Mouse (Mus musculus) forebrain, postnatal 0 days (tissue): ENCODE results near the gene Slc17a7. TPM values are rescaled to one million over a fixed set of nuclear protein-coding genes. Genes with fewer than 3 reads are reported as not detected.

ENCODE experiments used
- ATAC-seq: fragments of 200-750 bp; cut with Nextera tagmentation; 2 replicates; pipeline ENCODE4 v1.8.0; 2017; ENCODE audit warnings: mild to moderate bottlenecking, moderate library complexity
- DNase-seq: peaks from one replicate; pipeline ENCODE4 v3.0.0-alpha.2; 2015
- H3K27ac ChIP-seq: fragments of 300-500 bp; sonication (generic); 2 replicates; pipeline ENCODE4 v1.5.1; 2014; ENCODE audit warnings: low read depth, mild to moderate bottlenecking, antibody characterized with exemption, low read length, moderate library complexity, mixed read lengths
- H3K27me3 ChIP-seq: fragments of 300-500 bp; sonication (generic); 2 replicates; pipeline ENCODE4 v1.6.1; 2014; ENCODE audit warnings: mild to moderate bottlenecking, low read length, mixed read lengths; ENCODE audit not compliant: insufficient read depth
- H3K36me3 ChIP-seq: fragments of 300-500 bp; sonication (generic); 2 replicates; pipeline ENCODE4 v1.6.1; 2014; ENCODE audit warnings: mild to moderate bottlenecking, moderate library complexity; ENCODE audit not compliant: insufficient read depth
- H3K4me1 ChIP-seq: fragments of 300-500 bp; sonication (generic); 2 replicates; pipeline ENCODE4 v1.6.1; 2014; ENCODE audit warnings: antibody characterized with exemption; ENCODE audit not compliant: insufficient read depth
- H3K4me2 ChIP-seq: fragments of 300-500 bp; sonication (generic); 2 replicates; pipeline ENCODE4 v1.6.1; 2014; ENCODE audit warnings: low read depth, mild to moderate bottlenecking, moderate library complexity
- H3K4me3 ChIP-seq: fragments of 300-500 bp; sonication (generic); 2 replicates; pipeline ENCODE4 v1.5.1; 2014; ENCODE audit warnings: low read depth, low read length, mixed read lengths
- H3K9ac ChIP-seq: fragments of 300-500 bp; sonication (generic); 2 replicates; pipeline ENCODE4 v1.6.1; 2014; ENCODE audit warnings: mild to moderate bottlenecking
- H3K9me3 ChIP-seq: fragments of 300-500 bp; sonication (generic); 2 replicates; pipeline ENCODE4 v1.6.1; 2016; ENCODE audit warnings: low read length
- CTCF ChIP-seq: sonication (generic); IDR thresholded peaks from 2 replicates; pipeline ENCODE4 v1.5.1; 2016; ENCODE audit warnings: antibody characterized with exemption, control low read depth, low read depth
- WGBS: fragments of 180-500 bp; shearing (Covaris S2); extraction: QIAGEN DNeasy Blood & Tissue Kit; methylation state at CpG from one replicate; pipeline ENCODE4 v1.1.7; 2014; 5-methylcytosine and 5-hydroxymethylcytosine counted together
- polyA plus RNA-seq: library from polyadenylated mRNA; unstranded; fragments of >200 nt; fragmentation: Nextera tagmentation; extraction: Ambion mirVana; gene quantifications from 2 replicates; pipeline ENCODE4 v1.2.1, GENCODE M21; 2015
- total RNA-seq: library from RNA; depleted of rRNA; stranded (reverse); fragments of >200 nt; gene quantifications from 2 replicates; pipeline ENCODE4 v1.2.3, GENCODE M21; 2014

Gene Slc17a7
- total and polyA plus RNA-seq, 2 experiments from 2014 or later = 47.6 to 87.5 TPM

DNA sequence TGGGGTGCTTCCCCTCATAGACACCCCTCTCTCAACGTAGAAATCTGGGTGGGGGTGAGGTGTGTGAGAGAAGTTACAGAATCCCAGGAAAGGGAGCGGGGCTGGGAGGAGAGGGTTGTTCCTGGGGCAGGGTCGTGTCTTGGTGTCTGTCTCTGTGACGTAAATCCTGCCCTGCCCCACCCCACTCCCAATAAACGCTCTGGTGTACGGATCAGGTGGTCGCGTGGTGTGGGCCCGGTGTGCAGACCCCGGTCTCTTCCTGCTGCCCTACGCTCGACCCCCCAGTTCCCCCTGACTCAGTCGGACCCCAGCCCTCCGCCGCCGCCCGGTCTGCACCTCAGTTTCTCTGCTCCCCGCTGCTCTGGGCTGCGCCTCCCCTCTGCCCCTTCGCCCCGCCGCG, 12.2 kb downstream of the Slc17a7 start:
- WGBS = under 1% methylated on average over 23 of the region's 23 CpGs
- 0 out of 2 replicates have a peak overlapping the region, but pooled peaks have one; percentile 6 for H3K9ac ChIP-seq

DNA sequence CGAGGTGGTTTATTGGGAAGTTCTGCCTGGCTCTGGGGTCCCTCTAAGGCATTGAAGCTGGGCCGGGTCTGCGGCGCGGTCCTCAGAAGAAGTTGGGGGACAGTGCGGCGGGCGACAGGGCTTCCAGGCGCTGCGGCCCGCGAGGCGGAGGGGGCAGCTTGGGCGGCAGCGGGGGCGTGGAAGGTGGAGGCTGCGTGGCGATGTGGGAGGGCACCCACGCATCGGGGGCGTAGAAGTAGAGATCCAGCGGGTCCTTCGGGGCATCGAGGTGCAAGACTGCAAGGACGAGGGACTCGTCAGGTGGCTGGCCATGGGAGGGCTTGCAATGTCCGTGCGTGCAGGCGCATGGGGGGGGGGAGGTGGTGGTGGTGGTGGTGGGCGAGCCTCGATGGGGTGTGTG, 12.6 kb downstream of the Slc17a7 start:
- Histone ChIP-seq H3K27me3 (peaks cover 71% of the 10 kb centered on the region), H3K4me3 (peak overlapping the region; percentile 22), H3K4me1 (no peaks in the 10 kb centered on the region; the same call in 1 of the 2 replicates), H3K9ac (0 out of 2 replicates have a peak overlapping the region, but pooled peaks have one; percentile 6), H3K27ac (no peak overlapping the region), H3K4me2 (peak overlapping the region; percentile 36), H3K9me3 (no peaks in the 10 kb centered on the region), H3K36me3 (no peaks in the 10 kb centered on the region)
- no peak for DNase-seq
- no peak for TF ChIP-seq CTCF
- WGBS = 6% methylated on average over 26 of the region's 31 CpGs
- no peak for ATAC-seq

More for the DNA sequence above, 12.2 kb downstream of the Slc17a7 start:
- no peak for TF ChIP-seq CTCF
- Histone ChIP-seq H3K4me1 (no peaks in the 10 kb centered on the region; the same call in 1 of the 2 replicates), H3K27ac (no peak overlapping the region), H3K36me3 (no peaks in the 10 kb centered on the region), H3K27me3 (peaks cover 67% of the 10 kb centered on the region), H3K9me3 (no peaks in the 10 kb centered on the region), H3K4me3 (peak overlapping the region; percentile 22), H3K4me2 (peak overlapping the region; percentile 36)
- ATAC-seq (no peak), DNase-seq (no peak)

DNA sequence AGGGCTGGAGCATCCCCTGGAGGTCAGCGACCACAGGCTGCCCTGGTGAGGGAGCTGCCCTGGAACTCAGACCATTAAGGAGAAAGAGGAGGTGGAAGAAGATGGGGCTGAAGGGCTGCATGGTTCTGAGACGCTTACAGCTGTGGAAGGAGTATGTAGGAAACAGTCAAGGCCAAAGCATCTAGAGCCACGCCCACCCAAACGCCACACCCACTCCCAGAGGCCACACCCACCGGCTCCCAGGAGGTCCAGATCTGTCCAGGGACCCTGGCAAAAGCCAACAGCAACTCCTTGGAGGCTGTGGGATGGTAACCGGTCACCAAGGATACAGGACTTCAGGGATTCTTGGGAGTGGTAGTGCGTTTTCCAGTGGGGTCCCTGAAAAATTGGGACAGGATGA, 14.8 kb downstream of the Slc17a7 start:
- H3K27me3 ChIP-seq = peaks cover 91% of the 10 kb centered on the region
- H3K27ac ChIP-seq = no peak overlapping the region
- no peak overlapping the region for H3K9ac ChIP-seq
- no peaks in the 10 kb centered on the region for H3K9me3 ChIP-seq
- no peaks in the 10 kb centered on the region; the same call in 1 of the 2 replicates for H3K4me1 ChIP-seq
- ATAC-seq (no peak), DNase-seq (no peak)
- H3K4me2 ChIP-seq = no peak overlapping the region
- no peak overlapping the region for H3K4me3 ChIP-seq
- no peaks in the 10 kb centered on the region for H3K36me3 ChIP-seq
- WGBS = 32% methylated on average over 7 of the region's 7 CpGs
- no peak for TF ChIP-seq CTCF

DNA sequence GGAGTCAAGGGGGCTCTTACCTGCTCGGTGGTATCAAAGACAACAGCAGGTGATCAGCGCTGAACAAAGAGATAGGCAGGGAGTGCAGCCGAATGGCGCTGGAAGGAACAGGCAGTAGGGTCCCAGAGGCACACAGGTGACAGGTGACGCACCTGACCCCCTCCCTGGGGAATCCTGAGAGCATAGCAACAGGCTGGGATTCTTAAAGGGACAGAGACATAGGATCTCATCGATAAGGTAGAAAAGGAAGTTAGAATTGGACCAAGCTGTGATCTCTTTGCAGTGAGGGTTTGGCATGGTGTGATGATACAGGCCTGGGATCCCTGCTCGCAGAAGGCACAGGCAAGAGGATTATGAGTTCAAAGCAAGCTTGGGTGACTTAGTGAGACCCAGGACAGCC, 15.7 kb downstream of the Slc17a7 start, which contains the start of gene Gfy:
Gfy (minus strand) TSS at position 101 of the 400 bp plus-strand sequence.
- no peak for ATAC-seq

DNA sequence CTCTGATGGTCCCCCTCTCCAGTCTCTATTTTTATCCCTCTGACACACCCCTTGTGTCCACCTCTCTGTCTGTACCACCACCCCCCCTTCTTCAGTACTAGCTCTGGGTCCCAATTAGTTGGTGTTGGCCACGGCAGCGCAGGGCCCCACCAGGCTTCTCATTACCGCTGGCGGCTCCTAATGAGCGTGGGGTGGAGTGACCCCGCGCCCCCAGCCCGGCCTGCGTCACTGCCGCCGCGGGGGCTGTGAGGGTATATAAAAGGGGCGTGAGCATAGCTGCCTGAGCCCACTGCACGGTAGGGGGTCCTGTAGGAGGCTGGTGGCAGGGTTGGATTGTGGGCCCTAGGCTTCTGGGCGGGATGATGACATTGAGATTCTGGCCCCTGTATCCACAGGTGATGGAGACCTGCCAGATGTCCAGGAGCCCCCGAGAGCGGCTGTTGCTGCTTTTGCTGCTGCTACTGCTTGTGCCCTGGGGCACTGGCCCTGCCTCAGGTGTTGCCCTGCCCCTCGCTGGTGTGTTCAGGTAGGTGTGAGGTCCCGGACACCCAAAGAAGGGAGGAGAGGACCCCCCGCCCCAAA, 17.2 kb downstream of the Slc17a7 start, which contains the start of gene Pth2:
Pth2 (plus strand) TSS at position 100 of the 582 bp plus-strand sequence.
- H3K27me3 ChIP-seq = peaks cover 84% of the 10 kb centered on the region
- H3K27ac ChIP-seq = no peak within 1 kb of the TSS
- H3K9ac ChIP-seq = no peak within 1 kb of the TSS
- peak within 1 kb of the TSS; percentile 57 for H3K4me2 ChIP-seq
- H3K9me3 ChIP-seq = no peaks in the 10 kb centered on the region
- no peak for ATAC-seq
- H3K36me3 ChIP-seq = no peaks in the 10 kb centered on the region
- peak within 1 kb of the TSS; percentile 37 for H3K4me3 ChIP-seq
- DNase-seq = no peak
- WGBS = 8% methylated on average over 20 of the region's 20 CpGs
- H3K4me1 ChIP-seq = no peaks in the 10 kb centered on the region; the same call in 1 of the 2 replicates
- TF ChIP-seq CTCF = no peak

More for the DNA sequence above, 15.7 kb downstream of the Slc17a7 start, which contains the start of gene Gfy:
- no peaks in the 10 kb centered on the region; the same call in 1 of the 2 replicates for H3K4me1 ChIP-seq
- TF ChIP-seq CTCF = no peak
- peaks cover 92% of the 10 kb centered on the region for H3K27me3 ChIP-seq
- WGBS = 23% methylated on average over 7 of the region's 7 CpGs
- no peak within 1 kb of the TSS for H3K4me2 ChIP-seq
- H3K36me3 ChIP-seq = no peaks in the 10 kb centered on the region
- no peak within 1 kb of the TSS for H3K9ac ChIP-seq
- no peak for DNase-seq
- no peak within 1 kb of the TSS for H3K4me3 ChIP-seq
- no peaks in the 10 kb centered on the region for H3K9me3 ChIP-seq
- no peak within 1 kb of the TSS for H3K27ac ChIP-seq

DNA sequence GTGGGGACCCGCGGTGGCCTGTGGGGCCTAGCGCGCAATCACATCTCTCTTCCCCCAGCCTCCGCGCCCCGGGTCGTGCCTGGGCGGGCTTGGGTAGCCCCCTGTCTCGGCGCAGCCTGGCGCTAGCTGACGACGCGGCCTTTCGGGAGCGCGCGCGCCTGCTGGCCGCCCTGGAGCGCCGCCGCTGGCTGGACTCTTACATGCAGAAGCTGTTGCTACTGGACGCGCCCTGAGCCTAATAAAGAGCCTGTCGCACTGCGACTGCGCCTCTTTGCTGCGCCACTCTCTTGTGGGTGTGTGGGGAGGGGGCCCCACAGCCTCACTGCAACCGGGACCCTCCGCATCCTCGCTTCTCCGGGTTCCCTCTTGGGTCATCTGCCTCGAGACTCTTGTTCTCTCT, 17.8 kb downstream of the Slc17a7 start:
- DNase-seq = no peak
- peak; percentile 32; the same call in 1 of the 2 replicates for TF ChIP-seq CTCF
- Histone ChIP-seq H3K9ac (no peak overlapping the region), H3K4me1 (no peaks in the 10 kb centered on the region), H3K27me3 (peaks cover 81% of the 10 kb centered on the region), H3K4me3 (peak overlapping the region; percentile 37), H3K27ac (no peak overlapping the region), H3K4me2 (peak overlapping the region; percentile 57), H3K9me3 (no peaks in the 10 kb centered on the region), H3K36me3 (no peaks in the 10 kb centered on the region)
- 3% methylated on average over 34 of the region's 35 CpGs for WGBS
- no peak for ATAC-seq

DNA sequence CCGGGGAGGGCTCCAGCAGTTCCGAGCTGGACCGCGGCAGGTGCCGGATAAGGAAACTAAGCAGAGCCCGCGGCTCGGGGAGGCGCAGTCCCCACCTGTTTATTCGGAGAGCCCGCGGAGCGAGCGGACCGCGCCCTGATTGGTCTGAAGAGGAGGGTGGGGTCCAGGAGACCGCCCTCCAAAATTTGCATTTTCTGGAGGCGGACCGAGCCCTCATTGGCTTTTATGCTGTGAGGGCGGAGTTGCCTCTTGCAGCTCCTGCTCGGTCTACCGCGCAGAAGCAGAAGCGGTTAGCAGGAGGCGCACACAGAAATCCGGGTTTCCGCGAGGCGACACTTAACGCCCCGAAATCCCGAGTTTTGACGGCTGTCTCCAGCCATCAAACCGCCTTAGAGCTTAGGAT, 18.5 kb downstream of the Slc17a7 start:
- Histone ChIP-seq H3K27me3 (peaks cover 76% of the 10 kb centered on the region), H3K36me3 (no peaks in the 10 kb centered on the region), H3K4me2 (peak overlapping the region; percentile 57), H3K4me3 (peak overlapping the region; percentile 37), H3K9ac (no peak overlapping the region), H3K4me1 (no peaks in the 10 kb centered on the region), H3K9me3 (no peaks in the 10 kb centered on the region), H3K27ac (no peak overlapping the region)
- WGBS = under 1% methylated on average over 34 of the region's 34 CpGs
- TF ChIP-seq CTCF = no peak
- DNase-seq (peak; percentile 87), ATAC-seq (peak; percentile 98)
